Mouse (Mus musculus) cerebellum, adult 2 months (tissue): Measurements from ENCODE around the gene Alx3.

Experiments used
- CTCF ChIP-seq: fragments of 200-500 bp; IDR thresholded peaks from 2 replicates; pipeline ENCODE4 v1.5.1; 2011; ENCODE audit warnings: low read depth, mild to moderate bottlenecking, control low read depth, low read length, moderate library complexity, borderline replicate concordance; ENCODE audit not compliant: insufficient read depth
- POLR2A ChIP-seq: fragments of 200-500 bp; IDR thresholded peaks from 2 replicates; pipeline ENCODE4 v1.6.1; 2011; ENCODE audit warnings: low read length, control low read depth, borderline replicate concordance; ENCODE audit not compliant: insufficient read depth

GRCm38 (mm10) chr3:107595938-107596461 is 1.2 kb downstream of the Alx3 start:
- TF ChIP-seq CTCF (no peak), POLR2A (no peak)
